Mouse (Mus musculus): Measurements from ENCODE around the gene Serpinf1. TPM values are rescaled to one million over a fixed set of nuclear protein-coding genes. Genes with fewer than 3 reads are reported as not detected.
A peak's percentile ranks its signal among the peaks of the same experiment; 100 is the strongest.

Serpinf1 gene
- 100 to 1,000 TPM in 1 of 2 experiments, 10 to 100 TPM in 1; 55.5 to 168 TPM for total RNA-seq (2021)
- long read RNA-seq, experiment 1, transcript Serpinf1-201 (8 exons, 1,832 nt) = major isoform, 66 of 88 reads
- long read RNA-seq, experiment 1, partial matches to known transcripts = 11 of 88 reads
- long read RNA-seq, experiment 1, other reads (novel, unspliced or antisense) = 11 of 88 reads
- long read RNA-seq, experiment 2, transcript Serpinf1-201 (8 exons, 1,832 nt) = major isoform, 31 of 37 reads
- long read RNA-seq, experiment 2, partial matches to known transcripts = 6 of 37 reads
- long read RNA-seq, experiment 2, other reads (novel, unspliced or antisense) = 0 of 37 reads

DNA sequence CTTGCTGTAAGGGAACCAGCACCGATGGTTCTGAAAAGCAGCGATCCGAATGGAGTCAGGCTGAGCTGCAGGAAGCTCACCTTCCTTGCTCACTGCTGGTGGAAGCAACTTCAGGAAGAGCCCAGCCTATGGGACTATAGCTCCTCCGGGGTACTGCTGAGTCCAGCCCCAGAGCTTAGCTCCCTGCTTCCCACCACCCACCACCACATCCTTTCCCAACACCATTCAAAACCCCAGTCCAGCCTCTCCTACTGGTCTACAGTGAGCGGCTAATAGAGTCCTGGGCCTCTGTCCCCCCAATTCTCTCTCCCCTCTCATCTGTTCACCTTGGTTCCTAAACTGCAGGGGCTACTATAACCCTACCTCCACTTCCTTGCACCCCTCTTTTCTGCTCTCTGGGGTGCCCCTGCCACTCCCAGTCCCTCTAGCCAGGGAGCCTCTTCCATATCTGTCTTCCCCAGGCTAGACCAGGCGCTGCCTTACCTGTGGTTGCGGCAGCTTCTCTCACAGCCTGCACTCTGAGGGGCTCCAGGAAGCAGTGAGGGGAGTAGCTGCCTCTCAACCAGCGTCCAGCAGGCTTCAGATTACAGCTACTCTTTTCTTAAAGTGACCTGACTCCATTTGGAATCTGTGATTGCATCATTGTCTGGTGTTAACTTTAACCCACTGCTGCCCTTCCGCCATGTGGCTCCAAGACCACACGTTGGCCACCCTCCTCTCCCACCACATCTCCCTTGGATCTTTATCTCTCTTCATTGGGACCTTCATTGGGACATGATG, at the start of gene Serpinf1:
Gene Serpinf1 (minus strand): TSS at position 689 of the 780 bp plus-strand sequence.
- Histone ChIP-seq H3K27ac (peak within 1 kb of the TSS; percentile 75), H3K4me3 (peak within 1 kb of the TSS; percentile 68)
- DNase-seq = no peak
- TF ChIP-seq CTCF (IDR thresholded peaks at IDR 0.05) = no peak
- intact Hi-C loops (cut with DNase I) = no loop called here

DNA sequence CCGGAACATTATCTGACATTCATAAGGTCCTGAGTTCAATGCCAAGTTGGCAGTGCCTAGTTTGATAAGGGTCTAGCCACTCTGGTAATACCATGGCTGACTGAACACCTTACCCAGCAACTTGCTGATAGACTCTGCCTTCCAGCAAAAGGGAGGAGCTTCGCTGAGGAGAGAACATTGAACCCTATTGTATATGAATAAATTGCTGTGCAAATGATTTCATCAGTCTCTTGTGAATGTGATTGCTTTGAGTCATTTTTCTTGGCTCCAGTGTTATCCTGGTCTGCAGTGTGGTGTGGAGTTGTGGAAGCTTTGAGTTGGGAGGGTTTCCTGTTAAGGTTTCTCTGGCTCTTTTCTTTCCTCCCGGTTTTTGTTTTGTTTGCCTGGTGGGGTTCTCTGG, 48.2 kb upstream of the Serpinf1 start:
- intact Hi-C loops (cut with DNase I) = no loop called here

DNA sequence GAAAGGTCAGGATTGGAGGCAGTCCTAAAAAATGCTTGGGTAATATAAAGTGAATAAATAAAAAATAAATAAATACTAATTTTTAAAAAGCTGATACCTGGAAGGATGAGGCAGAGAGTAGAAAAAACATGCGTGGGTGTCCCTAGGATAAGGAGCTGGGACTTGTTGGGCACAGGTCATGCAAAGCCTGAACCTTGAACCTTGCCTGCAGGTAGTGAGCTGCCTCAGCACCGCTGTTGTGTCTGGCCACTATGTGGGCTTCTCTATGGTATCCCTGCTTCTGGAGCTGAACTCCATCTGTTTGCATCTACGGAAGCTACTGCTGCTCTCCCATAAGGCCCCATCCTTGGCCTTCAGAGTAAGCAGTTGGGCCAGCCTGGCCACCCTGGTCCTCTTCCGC, 46.8 kb upstream of the Serpinf1 start:
- intact Hi-C loops (cut with DNase I) = loop anchor here (2.0 kb wide), 1 partner anchor 40 kb away; no protein-coding TSS in a partner anchor
- no peak for DNase-seq
- no peak for TF ChIP-seq CTCF (IDR thresholded peaks at IDR 0.05)
- Histone ChIP-seq H3K4me3 (no peak overlapping the region), H3K27ac (0 out of 2 replicates have a peak overlapping the region, but pooled peaks have one; percentile 8)

More for the DNA sequence above, 48.2 kb upstream of the Serpinf1 start:
- H3K4me3 ChIP-seq = no peak overlapping the region
- no peak overlapping the region for H3K27ac ChIP-seq
- peak; percentile 5 for DNase-seq
- TF ChIP-seq CTCF (IDR thresholded peaks at IDR 0.05) = no peak

- H3K27ac ChIP-seq = peak overlapping the region; percentile 83
- intact Hi-C loops (cut with DNase I) = loop anchor here (2.0 kb wide), 1 partner anchor 40 kb away; no protein-coding TSS in a partner anchor
Observed at GRCm38 (mm10) chr11:75468410-75468809, 45.9 kb upstream of the Serpinf1 start.

GRCm38 (mm10) chr11:75467512-75468215, 45.2 kb upstream of the Serpinf1 start:
- H3K4me3 ChIP-seq = peak overlapping the region; percentile 68
- peak; percentile 19; the same call in 1 of the 2 replicates for TF ChIP-seq CTCF (IDR thresholded peaks at IDR 0.05)
- intact Hi-C loops (cut with DNase I) = loop anchor here (2.0 kb wide), 1 partner anchor 41 kb away; no protein-coding TSS in a partner anchor

More at GRCm38 (mm10) chr11:75468410-75468809, 45.9 kb upstream of the Serpinf1 start:
- no peak for DNase-seq
- peak overlapping the region; percentile 68 for H3K4me3 ChIP-seq
- TF ChIP-seq CTCF (IDR thresholded peaks at IDR 0.05) = no peak

DNA sequence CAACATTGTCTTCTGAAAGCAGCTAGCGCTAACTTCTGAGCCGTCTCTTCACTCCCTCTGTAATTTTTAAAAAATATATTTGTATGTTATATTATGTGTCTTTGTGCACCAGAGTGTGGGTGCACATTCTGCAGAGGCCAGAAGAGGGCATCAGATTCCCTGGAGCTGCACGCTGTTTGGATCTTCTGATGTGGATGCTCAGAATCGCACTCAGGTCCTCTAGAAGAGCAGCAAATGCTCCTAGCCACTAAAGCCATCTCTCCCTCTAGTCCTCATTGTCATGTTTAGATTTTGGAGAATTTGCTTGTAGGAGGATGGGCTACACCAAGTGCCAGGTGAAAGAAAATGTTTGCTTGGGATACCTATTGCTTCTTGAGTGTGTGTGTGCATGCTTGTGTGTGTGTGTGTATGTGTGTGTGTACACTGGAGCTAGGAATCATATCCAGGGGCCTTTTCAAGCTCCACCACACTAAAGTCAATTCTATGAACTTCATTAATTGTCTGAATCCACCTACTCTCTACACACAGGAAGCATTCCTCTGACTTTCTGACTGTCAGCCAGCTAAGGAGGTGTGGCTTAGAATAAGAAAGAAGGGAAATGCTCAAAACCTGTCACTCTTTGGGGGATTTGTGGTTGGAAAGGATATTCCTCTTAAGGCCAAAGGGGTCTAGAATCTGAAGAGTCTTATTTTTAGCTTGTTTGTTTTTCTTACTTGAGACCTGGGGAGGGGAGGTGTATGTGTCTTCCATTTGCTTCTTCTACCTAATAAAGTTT, 44.4 kb upstream of the Serpinf1 start:
- TF ChIP-seq CTCF (IDR thresholded peaks at IDR 0.05) = peak; percentile 52
- peak overlapping the region; percentile 83; the same call in 1 of the 2 replicates for H3K27ac ChIP-seq

More at GRCm38 (mm10) chr11:75467512-75468215, 45.2 kb upstream of the Serpinf1 start:
- H3K27ac ChIP-seq = peak overlapping the region; percentile 83
- peak; percentile 86 for DNase-seq

GRCm38 (mm10) chr11:75465051-75465450, 42.5 kb upstream of the Serpinf1 start:
- no peak for TF ChIP-seq CTCF (IDR thresholded peaks at IDR 0.05)
- Histone ChIP-seq H3K27ac (peak overlapping the region; percentile 62), H3K4me3 (peak overlapping the region; percentile 87)
- DNase-seq = no peak
- intact Hi-C loops (cut with DNase I) = no loop called here

More for the DNA sequence above, 44.4 kb upstream of the Serpinf1 start:
- intact Hi-C loops (cut with DNase I) = no loop called here
- peak; percentile 40 for DNase-seq
- H3K4me3 ChIP-seq = no peak overlapping the region

- intact Hi-C loops (cut with DNase I) = loop anchor here (5.0 kb wide), 1 partner anchor 103 kb away; no protein-coding TSS in a partner anchor
- no peak for DNase-seq
- Histone ChIP-seq H3K27ac (peak overlapping the region; percentile 62), H3K4me3 (peak overlapping the region; percentile 87)
- TF ChIP-seq CTCF (IDR thresholded peaks at IDR 0.05) = no peak
Observed at GRCm38 (mm10) chr11:75464417-75464816, 41.9 kb upstream of the Serpinf1 start.

GRCm38 (mm10) chr11:75463624-75464023, 41.1 kb upstream of the Serpinf1 start:
- intact Hi-C loops (cut with DNase I) = loop anchor here (2.0 to 5.0 kb wide), 2 partner anchors 47 to 104 kb away; partner anchors contain the start of gene Rilp
- TF ChIP-seq CTCF (IDR thresholded peaks at IDR 0.05) = no peak
- Histone ChIP-seq H3K27ac (peak overlapping the region; percentile 100), H3K4me3 (peak overlapping the region; percentile 87)
- DNase-seq = no peak

GRCm38 (mm10) chr11:75462865-75463336, 40.4 kb upstream of the Serpinf1 start:
- Histone ChIP-seq H3K4me3 (peak overlapping the region; percentile 87), H3K27ac (peak overlapping the region; percentile 100)
- DNase-seq = peak; percentile 97
- TF ChIP-seq CTCF (IDR thresholded peaks at IDR 0.05) = no peak
- intact Hi-C loops (cut with DNase I) = loop anchor here (2.0 to 5.0 kb wide), 2 partner anchors 48 to 104 kb away; partner anchors contain the start of gene Rilp

GRCm38 (mm10) chr11:75462253-75462783, 39.8 kb upstream of the Serpinf1 start:
- peak overlapping the region; percentile 87 for H3K4me3 ChIP-seq
- DNase-seq = peak; percentile 97
- H3K27ac ChIP-seq = peak overlapping the region; percentile 100
- intact Hi-C loops (cut with DNase I) = loop anchor here (2.0 to 5.0 kb wide), 2 partner anchors 48 to 105 kb away; partner anchors contain the start of gene Rilp
- no peak for TF ChIP-seq CTCF (IDR thresholded peaks at IDR 0.05)

All from gastrocnemius, adult 2 months (tissue).